Mouse (Mus musculus): Measurements from ENCODE around the gene Mis18a.

- TF ChIP-seq POLR2A (IDR thresholded peaks at IDR 0.05; ENCODE audit: low read depth, low read length) (no peak), CTCF (IDR thresholded peaks at IDR 0.05; ENCODE audit: extremely low read depth, insufficient read length, insufficient replicate concordance, low read depth, low read length) (no peak)
Observed at GRCm38 (mm10) chr16:90687687-90688263, 39.4 kb downstream of the Mis18a start.

All from small intestine, adult 2 months (tissue).